Mouse (Mus musculus) intestine, embryonic 14.5 days (tissue): Measurements from ENCODE around the gene Ifrd2. TPM values are rescaled to one million over a fixed set of nuclear protein-coding genes. Genes with fewer than 3 reads are reported as not detected.

Source experiments
- ATAC-seq: fragments of 200-750 bp; cut with Nextera tagmentation; replicated peaks from 2 replicates; pipeline ENCODE4 v1.8.0; 2017; ENCODE audit warnings: low read depth, moderate number of reproducible peaks, moderate TSS enrichment, moderate library complexity; ENCODE audit not compliant: low FRiP score, low TSS enrichment
- DNase-seq: peaks from one replicate; pipeline ENCODE4 v3.0.0-alpha.2; 2018; ENCODE audit warnings: low spot score
- H3K27ac ChIP-seq: fragments of 300-500 bp; sonication (generic); 2 replicates; pipeline ENCODE4 v1.5.1; 2014; ENCODE audit warnings: low read depth, mild to moderate bottlenecking, control low read depth
- H3K27me3 ChIP-seq: fragments of 300-500 bp; sonication (generic); replicated peaks from 2 replicates; pipeline ENCODE4 v1.6.1; 2014; ENCODE audit warnings: low read length, control low read depth; ENCODE audit not compliant: control insufficient read depth, insufficient read depth
- H3K36me3 ChIP-seq: fragments of 300-500 bp; sonication (generic); 2 replicates; pipeline ENCODE4 v1.6.1; 2014; ENCODE audit warnings: low read length, control low read depth; ENCODE audit not compliant: control insufficient read depth, insufficient read depth
- H3K4me1 ChIP-seq: fragments of 300-500 bp; sonication (generic); replicated peaks from 2 replicates; pipeline ENCODE4 v1.6.1; 2014; ENCODE audit warnings: low read length, control low read depth, mixed read lengths; ENCODE audit not compliant: control insufficient read depth, insufficient read depth
- H3K4me2 ChIP-seq: fragments of 300-500 bp; sonication (generic); 2 replicates; pipeline ENCODE4 v1.6.1; 2014; ENCODE audit warnings: low read length
- H3K4me3 ChIP-seq: fragments of 300-500 bp; sonication (generic); 2 replicates; pipeline ENCODE4 v1.5.1; 2014; ENCODE audit warnings: low read depth, low read length, control low read depth, mixed read lengths
- H3K9ac ChIP-seq: fragments of 300-500 bp; sonication (generic); 2 replicates; pipeline ENCODE4 v1.6.1; 2014; ENCODE audit warnings: mild to moderate bottlenecking, low read length
- H3K9me3 ChIP-seq: fragments of 300-500 bp; sonication (generic); 2 replicates; pipeline ENCODE4 v1.6.1; 2016; ENCODE audit warnings: low read length, control low read depth; ENCODE audit not compliant: control insufficient read depth
- WGBS: fragments of 180-500 bp; shearing (Covaris S2); extraction: QIAGEN DNeasy Blood & Tissue Kit; methylation state at CpG from one replicate; pipeline ENCODE4 v1.1.7; 2014; 5-methylcytosine and 5-hydroxymethylcytosine counted together
- polyA plus RNA-seq: library from polyadenylated mRNA; unstranded; fragments of >200 nt; fragmentation: Nextera tagmentation; extraction: Ambion mirVana; gene quantifications from 2 replicates; pipeline ENCODE4 v1.2.1, GENCODE M21; 2014

Gene Ifrd2
- polyA plus RNA-seq, 1 experiment from 2014 or later: 77.4 TPM

GRCm38 (mm10) chr9:107605041-107605661 is 17.7 kb downstream of the Ifrd2 start:
- 0 out of 2 replicates have a peak overlapping the region, but pooled peaks have one; percentile 30 for H3K9ac ChIP-seq
- ATAC-seq (peak; percentile 34), DNase-seq (no peak)
- peaks cover 33% of the 10 kb centered on the region for H3K4me1 ChIP-seq
- WGBS: 29% methylated on average over 21 of the region's 23 CpGs
- peak overlapping the region; percentile 25 for H3K4me3 ChIP-seq
- H3K9me3 ChIP-seq: no peaks in the 10 kb centered on the region
- H3K36me3 ChIP-seq: no peaks in the 10 kb centered on the region
- H3K27ac ChIP-seq: peak overlapping the region; percentile 62
- H3K4me2 ChIP-seq: peak overlapping the region; percentile 45
- H3K27me3 ChIP-seq: no peaks in the 10 kb centered on the region

- Histone ChIP-seq H3K4me3 (peak overlapping the region; percentile 8; the same call in 1 of the 2 replicates), H3K9me3 (no peaks in the 10 kb centered on the region), H3K27me3 (no peaks in the 10 kb centered on the region), H3K9ac (no peak overlapping the region), H3K4me2 (peak overlapping the region; percentile 32), H3K27ac (peak overlapping the region; percentile 47; the same call in 1 of the 2 replicates), H3K36me3 (no peaks in the 10 kb centered on the region), H3K4me1 (peaks cover 40% of the 10 kb centered on the region)
- ATAC-seq (peak; percentile 21; the same call in 1 of the 2 replicates), DNase-seq (no peak)
- WGBS: 12% methylated on average over 9 of the region's 9 CpGs
Measured at GRCm38 (mm10) chr9:107606591-107606990, 19.1 kb downstream of the Ifrd2 start.

- Histone ChIP-seq H3K9me3 (no peaks in the 10 kb centered on the region), H3K36me3 (no peaks in the 10 kb centered on the region), H3K4me3 (no peak overlapping the region; the same call in 1 of the 2 replicates), H3K27ac (peak overlapping the region; percentile 47; the same call in 1 of the 2 replicates), H3K27me3 (no peaks in the 10 kb centered on the region), H3K4me2 (peak overlapping the region; percentile 32), H3K4me1 (peaks cover 44% of the 10 kb centered on the region), H3K9ac (no peak overlapping the region)
- no peak for DNase-seq
- WGBS: 58% methylated on average over 2 of the region's 2 CpGs
- no peak for ATAC-seq
Measured at GRCm38 (mm10) chr9:107607036-107607435, 19.6 kb downstream of the Ifrd2 start.

GRCm38 (mm10) chr9:107607653-107608245 is 20.3 kb downstream of the Ifrd2 start:
- Histone ChIP-seq H3K9me3 (no peaks in the 10 kb centered on the region), H3K4me1 (peaks cover 46% of the 10 kb centered on the region), H3K27ac (no peak overlapping the region; the same call in 1 of the 2 replicates), H3K4me3 (no peak overlapping the region), H3K36me3 (no peaks in the 10 kb centered on the region), H3K4me2 (0 out of 2 replicates have a peak overlapping the region, but pooled peaks have one; percentile 1), H3K27me3 (no peaks in the 10 kb centered on the region), H3K9ac (no peak overlapping the region)
- no peak for DNase-seq
- ATAC-seq: no peak
- WGBS: 43% methylated on average over 9 of the region's 9 CpGs

- Histone ChIP-seq H3K4me1 (peaks cover 46% of the 10 kb centered on the region), H3K27ac (no peak within 1 kb of the TSS; the same call in 1 of the 2 replicates), H3K9me3 (no peaks in the 10 kb centered on the region)
Measured at GRCm38 (mm10) chr9:107608741-107609432, 21.4 kb downstream of the Ifrd2 start, which contains the start of gene Sema3b. Gene Sema3b, minus strand, starts transcription at chr9:107609229.

GRCm38 (mm10) chr9:107609433-107609830 is 22.0 kb downstream of the Ifrd2 start:
- H3K4me2 ChIP-seq: peak overlapping the region; percentile 27; the same call in 1 of the 2 replicates
- peaks cover 43% of the 10 kb centered on the region for H3K4me1 ChIP-seq
- H3K4me3 ChIP-seq: no peak overlapping the region
- ATAC-seq (no peak), DNase-seq (no peak)
- H3K36me3 ChIP-seq: peaks cover 9% of the 10 kb centered on the region
- H3K9ac ChIP-seq: no peak overlapping the region
- H3K27ac ChIP-seq: no peak overlapping the region
- H3K27me3 ChIP-seq: no peaks in the 10 kb centered on the region
- WGBS: 62% methylated on average over 4 of the region's 4 CpGs
- H3K9me3 ChIP-seq: no peaks in the 10 kb centered on the region

More at GRCm38 (mm10) chr9:107608741-107609432, 21.4 kb downstream of the Ifrd2 start, which contains the start of gene Sema3b:
- Histone ChIP-seq H3K4me2 (peak within 1 kb of the TSS; percentile 27; the same call in 1 of the 2 replicates), H3K4me3 (no peak within 1 kb of the TSS), H3K27me3 (no peaks in the 10 kb centered on the region), H3K36me3 (peaks cover 4% of the 10 kb centered on the region), H3K9ac (no peak within 1 kb of the TSS)
- 35% methylated on average over 12 of the region's 12 CpGs for WGBS
- DNase-seq (no peak), ATAC-seq (no peak)

- Histone ChIP-seq H3K4me2 (peak overlapping the region; percentile 69), H3K9me3 (no peaks in the 10 kb centered on the region), H3K27me3 (no peaks in the 10 kb centered on the region), H3K4me3 (peak overlapping the region; percentile 28; the same call in 1 of the 2 replicates), H3K4me1 (peaks cover 36% of the 10 kb centered on the region), H3K9ac (peak overlapping the region; percentile 63), H3K36me3 (peaks cover 31% of the 10 kb centered on the region), H3K27ac (peak overlapping the region; percentile 92)
- ATAC-seq (no peak), DNase-seq (no peak)
- WGBS: 74% methylated on average over 6 of the region's 6 CpGs
Measured at GRCm38 (mm10) chr9:107611456-107612190, 24.2 kb downstream of the Ifrd2 start.
